Mouse (Mus musculus) limb, embryonic 10.5 days (tissue): ENCODE results near the gene Itpripl2. TPM values are rescaled to one million over a fixed set of nuclear protein-coding genes. Genes with fewer than 3 reads are reported as not detected.
A peak's percentile ranks its signal among the peaks of the same experiment; 100 is the strongest.

Source experiments
- DNase-seq: peaks from one replicate; pipeline ENCODE4 v3.0.0-alpha.2; 2017; ENCODE audit warnings: low spot score
- H3K27ac ChIP-seq: fragments of 300-500 bp; sonication (generic); 2 replicates; pipeline ENCODE4 v1.5.1; 2016; ENCODE audit warnings: mild to moderate bottlenecking
- H3K27me3 ChIP-seq: fragments of 300-500 bp; sonication (generic); 2 replicates; pipeline ENCODE4 v1.6.1; 2016; ENCODE audit warnings: low read depth, mild to moderate bottlenecking; ENCODE audit not compliant: poor library complexity, severe bottlenecking
- H3K36me3 ChIP-seq: fragments of 300-500 bp; sonication (generic); 2 replicates; pipeline ENCODE4 v1.6.1; 2016; ENCODE audit warnings: mild to moderate bottlenecking, moderate library complexity
- H3K4me1 ChIP-seq: fragments of 300-500 bp; sonication (generic); 2 replicates; pipeline ENCODE4 v1.6.1; 2016
- H3K4me3 ChIP-seq: fragments of 300-500 bp; sonication (generic); 2 replicates; pipeline ENCODE4 v1.5.1; 2016; ENCODE audit warnings: mild to moderate bottlenecking, moderate library complexity
- H3K9me3 ChIP-seq: fragments of 300-500 bp; sonication (generic); replicated peaks from 2 replicates; pipeline ENCODE4 v1.6.1; 2016; ENCODE audit warnings: mild to moderate bottlenecking
- whole genome bisulfite sequencing: fragments of 180-500 bp; shearing (Covaris S2); methylation state at CpG from one replicate; pipeline ENCODE4 v1.1.7; 2016; 5-methylcytosine and 5-hydroxymethylcytosine counted together
- polyA plus RNA-seq: library from polyadenylated mRNA; unstranded; fragments of >200 nt; fragmentation: Nextera tagmentation; extraction: Ambion mirVana; gene quantifications from 2 replicates; pipeline ENCODE4 v1.2.1, GENCODE M21; 2016

Itpripl2 gene
- polyA plus RNA-seq, 1 experiment from 2014 or later, result 1.8 TPM

DNA sequence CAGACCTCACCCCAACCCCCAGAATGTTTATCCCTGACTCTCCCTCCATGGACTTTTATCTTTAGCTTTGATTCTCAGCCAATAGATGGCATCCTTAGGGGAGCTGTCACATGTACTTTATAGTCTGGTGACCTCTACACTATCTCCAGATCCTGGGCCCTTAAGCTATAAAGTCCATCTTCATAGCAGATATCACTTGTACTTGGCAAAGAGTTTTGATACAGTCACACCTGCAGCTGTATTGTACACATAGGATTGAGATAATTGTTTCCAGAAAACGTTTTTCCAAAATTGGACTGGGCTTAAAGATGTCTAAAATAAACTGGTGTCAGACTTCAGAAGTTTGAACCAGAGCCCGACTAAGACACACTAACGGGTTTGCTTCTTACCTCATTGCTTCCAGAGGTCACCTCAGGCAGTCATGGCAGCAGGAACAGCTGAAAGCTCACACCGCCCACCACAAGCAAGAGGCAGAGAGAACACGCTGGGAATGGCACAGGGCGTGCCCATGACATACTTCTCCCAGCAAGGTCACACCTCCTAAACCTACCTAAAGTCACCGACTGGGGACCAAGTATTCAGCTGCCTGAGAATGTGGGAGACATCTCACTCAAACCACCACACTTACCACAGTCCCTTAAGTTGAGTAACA, 8.1 kb upstream of the Itpripl2 start:
- H3K4me1 ChIP-seq, result no peaks in the 10 kb centered on the region
- H3K4me3 ChIP-seq, result no peak overlapping the region
- no peaks in the 10 kb centered on the region for H3K27me3 ChIP-seq
- H3K36me3 ChIP-seq, result no peaks in the 10 kb centered on the region
- H3K27ac ChIP-seq, result no peak overlapping the region
- WGBS, result 72% methylated on average over 7 of the region's 7 CpGs
- no peaks in the 10 kb centered on the region for H3K9me3 ChIP-seq
- DNase-seq, result no peak

DNA sequence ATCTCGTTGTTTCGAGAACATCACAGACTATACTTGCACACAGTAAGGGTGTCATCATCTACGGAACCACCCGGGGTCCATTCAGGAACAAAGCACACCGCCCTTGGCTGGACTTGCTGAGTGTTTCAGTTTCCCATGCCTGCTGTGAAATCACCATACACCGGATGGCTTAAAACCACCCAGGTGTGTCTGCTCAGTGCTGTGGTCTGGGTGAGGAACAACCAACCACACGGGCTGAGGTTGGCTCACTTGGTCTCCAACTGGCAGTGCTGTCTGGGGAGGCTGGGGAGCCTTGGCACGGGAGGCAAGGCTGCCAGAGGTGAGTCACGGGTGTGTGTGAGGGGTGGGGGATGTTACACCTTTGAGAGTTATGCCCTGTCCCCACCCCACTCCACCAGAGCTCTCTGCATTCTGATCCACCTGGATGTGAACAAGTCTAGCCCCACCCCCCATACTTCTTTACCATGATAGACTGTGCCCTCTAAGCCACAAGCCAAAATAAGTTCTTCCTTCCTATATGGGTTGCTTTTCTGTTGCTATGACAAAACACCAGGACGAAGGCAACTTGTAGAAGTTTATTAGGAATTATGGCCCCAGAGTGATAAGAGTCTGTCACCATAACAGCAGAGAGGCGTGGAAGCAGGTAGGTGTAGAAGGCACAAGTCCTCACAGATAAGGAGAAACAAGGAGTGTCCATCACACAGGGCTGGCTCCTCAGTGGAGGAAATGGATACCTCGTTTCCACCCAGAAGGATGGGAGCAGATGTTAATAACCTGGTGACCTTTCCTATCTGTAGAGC, 7.4 kb upstream of the Itpripl2 start:
- DNase-seq, result no peak
- H3K27ac ChIP-seq, result no peak overlapping the region
- H3K36me3 ChIP-seq, result no peaks in the 10 kb centered on the region
- H3K4me3 ChIP-seq, result no peak overlapping the region
- no peaks in the 10 kb centered on the region for H3K27me3 ChIP-seq
- H3K4me1 ChIP-seq, result no peaks in the 10 kb centered on the region
- WGBS, result 83% methylated on average over 12 of the region's 12 CpGs
- H3K9me3 ChIP-seq, result no peaks in the 10 kb centered on the region

DNA sequence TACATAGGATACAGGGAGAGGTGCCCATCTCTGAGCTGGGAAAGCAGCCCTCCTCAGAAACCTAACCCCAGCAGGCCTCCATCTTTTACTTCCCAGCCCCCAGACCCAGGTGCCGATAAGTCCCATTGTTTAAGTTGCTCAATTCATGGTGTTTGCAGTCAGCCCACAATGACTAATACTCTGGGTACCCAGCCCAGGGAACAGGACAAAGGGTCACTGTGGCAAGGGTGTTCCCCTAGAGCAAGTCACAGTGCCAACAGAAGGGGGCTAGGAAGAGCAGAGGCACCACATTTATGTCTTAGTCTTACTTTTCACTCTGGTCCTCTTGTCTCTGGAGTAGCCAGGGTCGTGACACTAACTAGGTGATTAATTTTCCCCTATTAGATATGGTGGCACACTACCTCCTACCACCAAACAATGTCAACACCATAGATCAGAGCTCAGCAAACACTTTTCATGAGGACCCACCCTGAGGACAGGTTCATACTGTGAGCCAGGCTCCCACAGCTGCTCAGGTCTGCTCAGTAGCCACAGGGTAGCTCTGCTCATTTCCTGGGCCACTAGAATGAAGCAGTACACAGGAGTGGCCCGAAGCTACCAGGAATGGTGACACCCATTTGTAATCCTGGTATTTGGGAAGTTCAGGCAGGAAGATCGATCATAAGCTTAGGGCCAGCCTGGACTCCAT, 3.3 kb upstream of the Itpripl2 start:
- DNase-seq, result no peak
- Histone ChIP-seq H3K4me1 (peaks cover 25% of the 10 kb centered on the region), H3K4me3 (no peak overlapping the region), H3K9me3 (no peaks in the 10 kb centered on the region), H3K36me3 (peaks cover 5% of the 10 kb centered on the region; the same call in 1 of the 2 replicates), H3K27ac (no peak overlapping the region), H3K27me3 (peaks cover 27% of the 10 kb centered on the region)
- WGBS, result 86% methylated on average over 4 of the region's 4 CpGs

DNA sequence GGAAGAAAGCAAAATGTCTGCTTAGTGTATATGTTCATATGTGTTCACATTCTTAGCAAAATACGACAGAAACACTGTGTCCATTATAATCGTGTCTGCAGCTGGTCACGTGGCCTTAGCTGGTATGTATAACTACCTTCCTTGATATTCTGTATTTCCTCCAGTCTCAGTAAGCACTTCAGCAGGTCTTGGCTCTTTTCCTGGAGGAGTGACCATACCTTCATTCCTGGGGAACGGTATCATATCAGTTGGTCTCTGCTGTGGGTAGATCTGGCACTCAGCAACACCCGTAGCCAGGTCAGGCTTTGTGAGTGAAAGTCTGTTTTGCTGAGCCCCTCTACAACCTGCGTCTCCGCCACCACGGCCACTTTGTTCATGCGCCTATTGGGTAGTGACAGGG, 2.1 kb upstream of the Itpripl2 start:
- H3K27me3 ChIP-seq, result peaks cover 39% of the 10 kb centered on the region
- H3K36me3 ChIP-seq, result peaks cover 15% of the 10 kb centered on the region
- WGBS, result 94% methylated on average over 9 of the region's 9 CpGs

DNA sequence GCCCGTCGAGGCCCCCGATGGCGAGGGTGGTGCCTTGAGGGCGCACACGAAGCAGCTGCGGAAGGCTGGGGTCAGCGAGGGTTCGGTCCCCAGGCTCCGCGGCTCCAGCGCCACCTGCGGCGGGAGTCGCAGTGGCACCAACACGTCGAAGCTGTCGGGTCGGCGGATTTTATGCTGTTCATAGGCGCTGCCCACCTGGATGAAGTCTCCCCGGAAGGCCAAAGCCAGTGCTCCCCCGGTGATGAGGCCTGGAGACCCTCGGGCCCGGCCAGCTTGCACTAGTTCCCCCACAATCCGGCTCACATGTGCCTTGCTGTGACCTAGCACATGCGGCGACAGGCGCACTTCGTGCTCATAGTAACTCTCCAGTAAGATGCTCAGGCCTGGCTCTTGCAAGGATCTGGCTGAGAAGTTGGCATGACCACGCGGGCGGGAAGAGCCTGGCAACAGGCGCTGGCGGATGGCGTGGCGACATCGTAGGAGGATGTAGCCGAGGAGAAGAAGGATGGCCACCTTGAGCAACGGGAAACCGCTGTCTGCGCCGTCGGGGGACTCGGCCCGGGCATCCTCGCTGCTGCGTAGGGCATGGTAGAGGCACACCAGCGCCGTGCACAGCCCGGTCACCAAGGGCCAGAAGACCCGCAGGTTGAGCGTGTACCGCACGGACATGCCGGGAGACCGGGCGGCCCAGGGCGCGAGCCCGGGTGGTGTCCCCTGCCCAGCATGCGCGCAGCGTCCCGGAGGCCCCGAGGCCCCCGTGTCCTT, 927 bp downstream of the Itpripl2 start:
- Histone ChIP-seq H3K4me1 (peaks cover 37% of the 10 kb centered on the region), H3K9me3 (no peaks in the 10 kb centered on the region), H3K27me3 (peaks cover 45% of the 10 kb centered on the region), H3K4me3 (peak overlapping the region; percentile 85), H3K27ac (peak overlapping the region; percentile 95), H3K36me3 (peaks cover 17% of the 10 kb centered on the region)
- peak; percentile 63 for DNase-seq
- 2% methylated on average over 67 of the region's 67 CpGs for WGBS

More for the DNA sequence above, 2.1 kb upstream of the Itpripl2 start:
- Histone ChIP-seq H3K4me3 (no peak overlapping the region), H3K9me3 (no peaks in the 10 kb centered on the region), H3K27ac (no peak overlapping the region), H3K4me1 (peaks cover 32% of the 10 kb centered on the region)
- no peak for DNase-seq

DNA sequence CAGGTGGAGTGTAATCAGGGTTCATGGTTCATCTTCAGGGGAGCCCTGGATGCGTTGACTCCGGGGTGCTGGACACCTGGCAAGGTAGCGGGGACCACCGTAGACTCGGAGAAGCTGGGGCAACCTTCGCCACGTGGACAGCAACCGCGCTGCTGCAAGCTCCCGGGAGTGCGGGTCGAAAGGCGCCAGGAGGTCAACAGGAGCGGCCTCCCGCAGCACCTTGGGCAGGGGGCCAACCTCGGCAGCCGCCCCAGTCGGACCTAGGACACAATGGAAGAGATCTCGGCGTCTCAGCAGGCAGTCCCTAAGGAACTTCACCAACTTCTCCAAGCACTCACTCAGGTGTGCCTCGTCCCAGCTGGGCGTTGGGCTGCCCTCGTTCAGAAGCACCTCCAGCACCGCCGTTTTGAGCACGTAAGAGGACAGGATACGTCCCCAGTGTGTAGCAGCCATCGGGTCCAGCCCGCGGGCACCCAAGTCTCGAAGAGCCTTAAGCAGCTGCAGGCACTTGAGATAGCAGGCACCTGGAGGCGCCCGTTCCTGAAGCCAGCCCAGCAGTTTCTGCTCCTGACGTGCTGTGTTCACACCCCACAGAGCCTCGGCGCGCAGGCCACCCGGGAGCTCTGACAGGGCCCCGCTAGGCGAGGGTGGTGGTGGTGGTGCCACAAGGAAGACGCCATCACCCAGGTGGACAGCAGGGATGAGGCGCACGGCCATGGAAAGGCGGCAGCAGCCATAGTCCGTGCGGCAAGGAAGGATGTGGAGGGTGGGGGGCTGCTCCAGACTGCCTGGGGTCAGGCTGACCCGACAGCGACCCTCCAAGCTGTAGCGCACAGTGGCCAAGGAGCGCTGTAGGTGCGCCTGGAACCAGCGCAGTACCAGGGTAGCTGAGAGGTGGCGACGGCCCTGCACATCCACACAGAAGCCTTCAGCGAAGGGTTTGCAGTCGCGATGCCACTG, 1.8 kb downstream of the Itpripl2 start:
- peaks cover 37% of the 10 kb centered on the region for H3K4me1 ChIP-seq
- peaks cover 17% of the 10 kb centered on the region for H3K36me3 ChIP-seq
- H3K4me3 ChIP-seq, result peak overlapping the region; percentile 85
- peak; percentile 50 for DNase-seq
- H3K9me3 ChIP-seq, result no peaks in the 10 kb centered on the region
- H3K27me3 ChIP-seq, result peaks cover 45% of the 10 kb centered on the region
- WGBS, result 19% methylated on average over 57 of the region's 57 CpGs
- H3K27ac ChIP-seq, result no peak overlapping the region; the same call in 1 of the 2 replicates

DNA sequence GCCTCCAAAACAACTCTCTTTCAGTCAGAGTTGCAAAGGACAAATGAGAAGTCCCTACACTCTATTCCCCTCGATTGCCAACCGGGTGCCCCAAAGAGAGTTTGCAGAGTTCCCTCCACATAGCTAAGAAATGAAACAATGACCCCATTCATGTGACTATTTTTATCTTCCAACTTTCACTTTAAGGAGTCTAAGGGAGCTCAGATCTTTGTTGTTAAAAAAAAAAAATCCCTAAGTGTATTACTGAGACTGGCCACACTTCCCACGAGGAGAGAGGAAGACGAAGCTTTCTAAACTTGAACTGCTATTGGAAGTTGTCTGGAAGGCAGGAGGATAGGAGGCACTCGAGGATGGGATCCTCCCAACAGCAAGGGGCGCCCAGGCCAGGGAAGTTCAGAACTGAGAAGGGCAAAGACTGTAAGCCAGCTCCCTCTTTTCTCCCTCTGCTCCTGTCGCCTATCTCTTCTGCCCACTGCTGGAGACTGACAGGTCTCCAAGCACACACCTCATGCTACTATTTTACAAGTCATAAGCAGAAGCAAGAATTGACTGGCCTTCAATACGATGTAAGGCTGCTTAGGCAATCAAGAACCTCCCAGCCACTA, 3.6 kb downstream of the Itpripl2 start:
- Histone ChIP-seq H3K4me3 (no peak overlapping the region), H3K9me3 (no peaks in the 10 kb centered on the region), H3K36me3 (peaks cover 22% of the 10 kb centered on the region), H3K27ac (no peak overlapping the region), H3K4me1 (peaks cover 37% of the 10 kb centered on the region), H3K27me3 (peaks cover 42% of the 10 kb centered on the region)
- WGBS, result 41% methylated on average over 8 of the region's 8 CpGs
- no peak for DNase-seq

DNA sequence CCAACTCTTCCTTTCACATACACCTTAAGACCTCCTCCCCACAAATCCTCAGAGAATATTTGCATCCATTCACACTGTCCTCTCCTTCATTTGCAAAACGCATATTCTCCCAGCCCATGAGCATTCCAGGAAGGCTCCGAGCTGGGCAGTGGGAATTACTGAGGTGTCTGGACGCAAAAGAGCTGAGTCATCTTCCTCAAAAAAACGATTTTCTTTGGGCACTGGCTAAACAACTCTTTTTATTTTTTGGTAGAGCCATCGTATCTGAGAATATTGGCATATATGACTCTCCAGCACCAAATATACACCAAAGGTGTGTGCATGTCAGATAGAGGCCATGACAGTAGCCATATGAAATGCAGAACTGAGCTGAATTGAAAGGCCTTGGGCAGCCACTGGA, 4.9 kb downstream of the Itpripl2 start:
- peaks cover 31% of the 10 kb centered on the region for H3K4me1 ChIP-seq
- no peaks in the 10 kb centered on the region for H3K9me3 ChIP-seq
- WGBS, result 61% methylated on average over 5 of the region's 5 CpGs
- H3K4me3 ChIP-seq, result no peak overlapping the region
- H3K27ac ChIP-seq, result no peak overlapping the region
- no peak for DNase-seq
- H3K36me3 ChIP-seq, result peaks cover 22% of the 10 kb centered on the region
- H3K27me3 ChIP-seq, result peaks cover 32% of the 10 kb centered on the region

DNA sequence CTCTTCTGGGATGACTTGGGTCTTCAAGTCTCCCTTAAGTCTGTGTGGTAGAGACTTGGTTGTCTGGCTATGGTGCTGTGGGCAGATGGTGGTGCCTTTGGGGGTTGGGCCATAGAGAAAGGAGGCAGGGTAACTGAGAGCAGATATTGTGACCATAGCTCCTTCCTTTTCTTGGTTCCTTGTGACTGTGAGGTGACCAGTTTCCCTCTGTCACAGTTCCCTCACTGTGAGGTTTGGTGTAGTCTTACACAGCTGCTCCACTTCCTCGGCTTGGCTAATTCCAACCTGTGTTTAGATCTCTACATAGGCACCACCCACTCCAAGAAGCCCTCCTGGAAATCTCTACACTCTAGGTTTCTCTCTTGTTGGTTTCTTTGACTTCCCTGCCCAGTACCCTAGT, 7.8 kb downstream of the Itpripl2 start:
- no peak for DNase-seq
- Histone ChIP-seq H3K4me3 (no peak overlapping the region), H3K36me3 (0 out of 2 replicates have a peak, but pooled peaks cover 7% of the 10 kb centered on the region), H3K4me1 (peaks cover 8% of the 10 kb centered on the region; the same call in 1 of the 2 replicates), H3K27ac (no peak overlapping the region), H3K9me3 (no peaks in the 10 kb centered on the region), H3K27me3 (peaks cover 8% of the 10 kb centered on the region)
- WGBS, result 73% methylated on average over 1 of the region's 1 CpGs

DNA sequence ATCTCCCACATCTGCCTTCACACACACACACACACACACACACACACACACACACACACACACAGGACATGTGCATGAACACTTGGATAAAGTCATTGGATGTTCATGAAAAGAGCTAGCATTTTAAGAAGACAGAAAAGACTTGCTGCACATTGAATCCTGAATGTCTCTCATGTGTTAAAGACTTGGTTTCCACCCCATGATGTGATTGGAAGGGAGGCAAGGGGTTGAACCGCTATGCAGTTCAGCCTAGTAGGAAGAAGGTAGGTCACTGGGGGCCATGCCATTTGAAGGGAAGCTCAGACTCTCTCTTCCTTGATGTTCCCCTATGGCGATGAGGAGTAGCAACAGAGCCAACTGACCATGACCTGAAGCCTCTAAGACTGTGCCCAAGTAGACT, 9.8 kb downstream of the Itpripl2 start:
- DNase-seq, result no peak
- Histone ChIP-seq H3K27me3 (no peaks in the 10 kb centered on the region), H3K4me1 (peaks cover 6% of the 10 kb centered on the region; the same call in 1 of the 2 replicates), H3K4me3 (no peak overlapping the region), H3K9me3 (no peaks in the 10 kb centered on the region), H3K27ac (no peak overlapping the region), H3K36me3 (0 out of 2 replicates have a peak, but pooled peaks cover 5% of the 10 kb centered on the region)
- WGBS, result 86% methylated on average over 2 of the region's 2 CpGs

DNA sequence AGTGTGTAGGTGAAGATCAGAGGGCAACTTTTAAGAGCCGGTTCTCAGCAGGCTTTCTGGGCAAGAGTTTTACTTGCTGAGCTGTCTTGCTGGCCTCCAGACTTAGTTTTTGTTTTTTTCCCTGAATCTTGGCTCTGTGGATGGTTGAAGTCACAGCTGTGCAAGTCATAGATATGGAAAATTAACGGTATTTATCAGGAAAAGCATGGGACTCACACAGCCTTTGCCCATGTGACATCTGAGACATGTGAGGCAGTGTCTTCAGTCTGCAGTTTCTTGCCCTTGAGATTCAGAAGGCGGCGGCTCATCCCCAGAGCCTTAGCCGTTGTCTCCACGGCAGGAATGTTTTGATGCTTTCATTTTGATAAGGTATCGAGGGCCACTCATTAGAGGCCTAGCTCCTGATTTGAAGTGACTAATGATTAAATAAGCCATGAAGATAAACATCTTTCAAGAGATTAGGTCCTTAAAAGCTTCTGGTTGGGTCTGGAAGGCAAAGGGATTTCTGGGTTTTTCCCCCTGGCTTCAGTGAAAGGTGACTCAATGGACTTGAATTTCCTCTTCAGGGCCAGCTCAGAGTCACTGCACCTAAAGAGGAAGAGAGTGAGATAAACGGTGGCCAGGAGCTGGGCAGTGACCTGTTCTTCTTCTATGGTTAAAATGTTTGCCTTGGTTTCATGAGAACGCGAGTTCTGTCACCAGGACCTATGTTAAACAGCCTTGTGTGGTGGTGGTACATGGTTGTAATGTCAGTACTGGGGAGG, 10.5 kb downstream of the Itpripl2 start:
- H3K27me3 ChIP-seq, result no peaks in the 10 kb centered on the region
- WGBS, result 87% methylated on average over 10 of the region's 10 CpGs
- 0 out of 2 replicates have a peak, but pooled peaks cover 5% of the 10 kb centered on the region for H3K36me3 ChIP-seq
- H3K4me1 ChIP-seq, result peaks cover 6% of the 10 kb centered on the region; the same call in 1 of the 2 replicates
- no peaks in the 10 kb centered on the region for H3K9me3 ChIP-seq
- no peak overlapping the region for H3K27ac ChIP-seq
- DNase-seq, result no peak
- no peak overlapping the region for H3K4me3 ChIP-seq
